Mouse (Mus musculus): ENCODE data around the gene Got1.

Gene Got1

GRCm38 (mm10) chr19:43524187-43525103 is at the start of gene Got1:
TSS of gene Got1 (minus strand) at chr19:43524605.
- peak; percentile 85 to 92 for DNase-seq (ENCODE audit: low spot score in 2 of 2)

- peak; percentile 50 to 60 for DNase-seq (ENCODE audit: low spot score in 2 of 2)
Observed at GRCm38 (mm10) chr19:43570831-43571790, 46.7 kb upstream of the Got1 start.

DNA sequence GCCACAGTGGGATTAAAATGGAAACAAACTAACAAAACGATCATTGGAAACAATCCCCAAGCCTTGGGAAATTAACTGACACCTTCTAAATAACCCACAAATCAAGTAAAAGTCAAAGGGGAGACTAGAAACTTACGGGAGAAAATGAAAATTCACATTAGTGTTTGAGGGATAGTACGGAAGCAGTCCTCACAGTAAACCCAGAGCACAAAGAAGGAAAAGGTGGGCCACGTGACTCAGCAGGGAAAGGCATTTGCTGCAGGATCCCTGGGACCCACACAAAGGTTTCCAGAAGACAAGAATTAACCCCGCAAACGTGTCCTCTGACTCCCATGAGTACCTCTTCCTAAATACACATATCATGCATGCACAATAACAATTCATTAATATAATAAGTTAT is 44.7 kb upstream of the Got1 start:
- DNase-seq (ENCODE audit: low spot score in 2 of 2): no peak

- DNase-seq (ENCODE audit: low spot score in 2 of 2): no peak
Observed at GRCm38 (mm10) chr19:43568298-43568697, 43.9 kb upstream of the Got1 start.

DNA sequence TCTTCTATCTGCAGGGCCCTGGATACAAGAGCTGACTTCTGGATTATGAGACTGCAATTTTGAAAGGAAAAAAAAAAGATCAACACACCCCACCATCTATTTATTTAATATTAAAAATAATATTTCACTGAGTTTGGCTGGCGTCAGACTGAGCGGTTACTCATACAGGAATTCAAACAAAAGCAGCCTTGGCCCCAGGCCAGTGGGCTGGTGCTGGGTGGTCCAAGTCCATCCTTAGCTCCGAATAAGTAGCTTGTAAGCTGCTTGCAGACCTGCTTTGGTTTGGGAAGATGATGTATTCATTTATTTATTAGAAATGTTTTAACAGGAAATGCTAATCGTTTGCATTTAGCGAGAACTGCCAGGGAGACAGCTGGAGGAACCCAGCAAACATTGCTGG is 38.8 kb upstream of the Got1 start:
- peak in 1 of 2 experiments; percentile 13 for DNase-seq (ENCODE audit: low spot score in 2 of 2)

GRCm38 (mm10) chr19:43561841-43562240 is 37.4 kb upstream of the Got1 start:
- DNase-seq (ENCODE audit: low spot score in 2 of 2): no peak

DNA sequence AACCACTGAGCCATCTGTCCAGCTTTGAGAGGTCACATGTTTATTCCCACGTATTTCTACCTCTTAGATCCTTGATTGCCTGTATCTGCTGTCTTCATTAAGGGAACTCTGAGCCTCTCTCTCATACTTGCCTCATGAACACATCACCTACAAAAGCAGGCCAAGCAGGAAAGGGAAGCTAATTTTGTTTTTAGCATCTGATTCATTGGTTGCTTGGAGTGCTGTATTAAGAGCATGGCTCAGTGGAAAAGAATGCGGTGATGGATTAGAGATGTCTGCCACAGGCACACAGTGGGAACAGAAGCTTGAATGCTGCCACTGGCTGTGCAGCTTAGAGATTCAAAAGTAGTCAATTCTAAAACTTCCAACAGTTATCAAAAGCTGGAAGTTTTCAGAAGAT is 35.8 kb upstream of the Got1 start:
- DNase-seq (ENCODE audit: low spot score in 2 of 2): no peak

GRCm38 (mm10) chr19:43551493-43551890 is 27.1 kb upstream of the Got1 start:
- DNase-seq (ENCODE audit: low spot score in 2 of 2): no peak

DNA sequence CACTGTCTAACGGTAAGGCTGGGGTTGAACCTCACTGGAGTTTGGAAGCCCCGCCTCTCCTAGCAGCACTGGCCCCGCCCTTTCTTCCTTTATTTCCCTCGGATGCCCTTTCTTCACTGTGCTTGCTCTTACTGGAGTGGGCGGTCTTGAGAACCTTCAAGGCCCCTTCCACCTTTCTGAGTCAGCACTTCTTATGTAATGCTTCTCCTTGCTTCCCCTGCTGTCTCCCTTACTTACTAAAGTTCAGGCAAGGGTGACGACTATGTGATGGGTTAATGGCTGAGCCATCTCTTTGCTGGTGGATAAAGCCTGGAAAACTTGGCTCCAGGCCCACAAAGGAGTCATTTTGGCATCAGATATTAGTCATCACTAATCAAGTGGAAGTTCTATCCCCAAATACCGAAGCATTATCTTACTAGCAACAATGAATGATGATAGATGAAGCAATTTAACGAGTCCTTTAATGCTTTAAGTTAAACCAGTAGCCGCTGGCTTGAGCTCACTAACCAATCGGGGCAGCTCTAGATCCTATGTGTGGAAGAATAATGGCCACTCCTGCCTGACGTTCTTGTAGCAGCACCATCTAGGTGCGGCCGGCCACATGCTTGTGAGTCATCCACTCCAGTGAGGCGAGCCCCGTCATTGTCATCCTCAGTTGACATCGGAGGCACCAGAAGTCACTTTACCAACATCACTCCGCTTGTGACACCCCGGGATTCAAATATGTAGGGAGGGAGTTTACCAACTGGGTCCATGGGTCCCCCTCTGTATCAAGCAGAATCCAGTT is 26.5 kb upstream of the Got1 start:
- no peak for DNase-seq (ENCODE audit: low spot score in 2 of 2)

GRCm38 (mm10) chr19:43548060-43548459 is 23.7 kb upstream of the Got1 start:
- no peak for DNase-seq (ENCODE audit: low spot score in 2 of 2)

GRCm38 (mm10) chr19:43546337-43547117 is 22.1 kb upstream of the Got1 start:
- no peak for DNase-seq (ENCODE audit: low spot score in 2 of 2)

DNA sequence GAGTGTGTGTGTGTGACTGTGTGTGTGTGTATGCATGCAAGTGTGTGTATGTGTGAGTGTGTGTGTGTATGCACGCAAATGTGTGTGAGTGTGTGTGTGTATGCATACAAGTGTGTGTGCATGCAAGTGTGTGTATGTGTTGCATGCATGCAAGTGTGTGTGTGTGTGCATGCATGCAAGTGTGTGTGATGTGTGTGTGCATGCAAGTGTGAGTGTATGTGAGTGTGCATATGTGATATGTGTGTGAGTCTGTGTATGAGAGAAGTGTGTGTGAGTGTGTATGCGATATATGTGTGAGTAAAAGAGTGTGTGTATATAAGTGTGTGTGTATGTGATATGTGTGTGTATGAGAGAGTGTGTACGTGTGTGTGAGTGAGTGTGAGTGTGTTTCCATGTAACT is 11.0 kb upstream of the Got1 start:
- DNase-seq (ENCODE audit: low spot score in 2 of 2): no peak

- no peak for DNase-seq (ENCODE audit: low spot score in 2 of 2)
Observed at GRCm38 (mm10) chr19:43530921-43531320, 6.5 kb upstream of the Got1 start.

- DNase-seq (ENCODE audit: low spot score in 2 of 2): peak in 1 of 2 experiments; percentile 54
Observed at GRCm38 (mm10) chr19:43530197-43530770, 5.9 kb upstream of the Got1 start.

DNA sequence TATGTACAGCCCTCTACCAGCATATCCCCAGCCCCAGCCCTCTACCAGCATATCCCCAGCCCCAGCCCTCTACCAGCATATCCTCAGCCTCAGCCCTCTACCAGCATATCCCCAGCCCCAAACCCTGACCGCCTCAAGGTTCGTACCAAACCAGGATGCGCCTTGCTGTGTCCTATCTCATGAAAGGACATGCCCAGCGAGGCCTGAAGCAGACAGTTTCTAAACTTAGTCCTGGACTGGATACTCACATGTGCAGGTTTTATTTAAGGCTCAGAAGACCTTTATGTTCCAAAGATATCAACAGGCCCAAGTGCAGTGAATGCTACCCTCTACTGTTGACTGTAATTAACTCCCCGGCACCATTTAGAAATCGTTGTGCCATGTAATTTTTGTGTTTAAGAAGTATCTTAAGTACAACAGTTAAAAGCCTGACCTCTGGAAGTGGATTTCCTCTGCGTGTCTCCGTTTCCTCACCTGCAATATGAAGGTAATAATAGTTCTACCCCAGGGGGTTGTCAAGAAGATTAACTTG is 3.7 kb upstream of the Got1 start:
- no peak for DNase-seq (ENCODE audit: low spot score in 2 of 2)

GRCm38 (mm10) chr19:43527131-43527530 is 2.7 kb upstream of the Got1 start:
- no peak for DNase-seq (ENCODE audit: low spot score in 2 of 2)

GRCm38 (mm10) chr19:43526025-43526424 is 1.6 kb upstream of the Got1 start:
- DNase-seq (ENCODE audit: low spot score in 2 of 2): no peak

GRCm38 (mm10) chr19:43525566-43525965 is 1.2 kb upstream of the Got1 start:
- DNase-seq (ENCODE audit: low spot score in 2 of 2): no peak

DNA sequence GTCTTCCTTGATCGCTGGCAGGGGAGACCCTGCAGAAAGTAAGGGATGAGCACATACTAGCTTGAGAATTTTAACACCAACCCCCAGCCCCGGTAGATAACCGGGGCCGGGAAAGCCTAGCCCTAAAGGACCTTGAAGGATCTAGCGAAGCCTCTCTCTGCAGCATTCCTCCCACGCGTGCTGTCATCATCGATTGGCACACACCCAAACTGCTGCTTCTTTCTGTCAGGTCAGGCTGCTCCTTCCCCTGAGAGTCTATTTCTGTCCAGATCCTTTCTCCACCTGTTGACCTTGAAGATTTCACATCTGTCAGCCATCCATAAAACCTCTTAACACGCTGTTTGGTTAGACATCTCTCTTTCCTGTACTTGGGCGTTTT is 688 bp upstream of the Got1 start:
- DNase-seq (ENCODE audit: low spot score in 2 of 2): peak in 1 of 2 experiments; percentile 46

GRCm38 (mm10) chr19:43523551-43523950 is 854 bp downstream of the Got1 start:
- no peak for DNase-seq (ENCODE audit: low spot score in 2 of 2)

Data from urinary bladder, adult 18-20 months (tissue).